Mouse (Mus musculus) heart, adult 2 months (tissue): ENCODE results near the gene Ankrd53. TPM values are rescaled to one million over a fixed set of nuclear protein-coding genes. Genes with fewer than 3 reads are reported as not detected.

ENCODE experiments used
- DNase-seq, 2 experiments: peaks; one replicate each; pipeline ENCODE4 v3.0.0; 2021
- H3K27ac ChIP-seq: fragments of 200-600 bp; 2 replicates; pipeline ENCODE4 v1.8.1; 2022
- H3K27me3 ChIP-seq: fragments of 200-500 bp; 2 replicates; pipeline ENCODE4 v1.6.1; 2012; ENCODE audit warnings: mild to moderate bottlenecking, low read length, inconsistent platforms, mixed read lengths; ENCODE audit not compliant: control insufficient read depth, insufficient read depth
- H3K36me3 ChIP-seq: fragments of 200-500 bp; 2 replicates; pipeline ENCODE4 v1.6.1; 2012; ENCODE audit warnings: low read length, inconsistent platforms; ENCODE audit not compliant: control insufficient read depth, insufficient read depth
- H3K4me1 ChIP-seq: fragments of 200-500 bp; 2 replicates; pipeline ENCODE4 v1.6.1; 2011; ENCODE audit warnings: low read length; ENCODE audit not compliant: control insufficient read depth, insufficient read depth
- H3K4me3 ChIP-seq: fragments of 200-600 bp; 2 replicates; pipeline ENCODE4 v1.8.1; 2022
- H3K79me2 ChIP-seq: fragments of 200-500 bp; replicated peaks from 2 replicates; pipeline ENCODE4 v1.6.1; 2012; ENCODE audit warnings: mild to moderate bottlenecking, inconsistent platforms, low read length, moderate library complexity, mixed read lengths; ENCODE audit not compliant: control insufficient read depth, insufficient read depth
- H3K9ac ChIP-seq: fragments of 200-500 bp; 2 replicates; pipeline ENCODE4 v1.6.1; 2012; ENCODE audit warnings: low read depth, mild to moderate bottlenecking, control low read depth, inconsistent platforms, low read length, mixed read lengths
- CTCF ChIP-seq: fragments of 200-600 bp; IDR thresholded peaks from 2 replicates; pipeline ENCODE4 v1.8.1; 2022; ENCODE audit warnings: antibody characterized with exemption, mild to moderate bottlenecking, moderate library complexity
- EP300 ChIP-seq: fragments of 200-500 bp; IDR thresholded peaks from 2 replicates; pipeline ENCODE4 v1.6.1; 2011; ENCODE audit warnings: low read depth, low read length, control low read depth; ENCODE audit not compliant: insufficient read depth
- POLR2A ChIP-seq: fragments of 200-500 bp; IDR thresholded peaks from 2 replicates; pipeline ENCODE4 v1.6.1; 2011; ENCODE audit warnings: mild to moderate bottlenecking, low read depth, low read length, control low read depth; ENCODE audit not compliant: insufficient read depth
- WGBS: fragments of 180-500 bp; shearing (Covaris S2); methylation state at CpG from one replicate; pipeline ENCODE4 v1.1.7; 2018; 5-methylcytosine and 5-hydroxymethylcytosine counted together
- intact Hi-C: fragments of 180-260 bp; cut with DNase I; formaldehyde crosslinking; loops from one replicate; pipeline ENCODE4 v1.15.1; 2025
- polyA plus RNA-seq: library from polyadenylated mRNA; depleted of rRNA; stranded (reverse); fragments of >200 nt; gene quantifications from 2 replicates; pipeline ENCODE4 v1.2.3, GENCODE M21; 2012
- total RNA-seq, 2 experiments: library from RNA; stranded (reverse); gene quantifications; 2 replicates each; pipeline ENCODE4 v1.2.3; 2021

Gene Ankrd53
- total and polyA plus RNA-seq, 3 experiments: 0.12 TPM; not detected in 2

GRCm38 (mm10) chr6:83750171-83750684 is 12.2 kb upstream of the Ankrd53 start:
- intact Hi-C loops: loop anchor here (1.0 kb wide), 1 partner anchor 57 kb away; no protein-coding TSS in a partner anchor
- no peaks in the 10 kb centered on the region for H3K27me3 ChIP-seq
- no peaks in the 10 kb centered on the region for H3K4me1 ChIP-seq
- no peaks in the 10 kb centered on the region for H3K79me2 ChIP-seq
- no peaks in the 10 kb centered on the region for H3K36me3 ChIP-seq
- H3K9ac ChIP-seq: no peak overlapping the region
- H3K27ac ChIP-seq: no peak overlapping the region
- peak; percentile 23 to 54 for DNase-seq
- no peak overlapping the region for H3K4me3 ChIP-seq
- 9% methylated on average over 11 of the region's 11 CpGs for WGBS
- no peak for TF ChIP-seq POLR2A
- no peak for TF ChIP-seq EP300
- peak; percentile 88 for TF ChIP-seq CTCF

- no peak for DNase-seq
Measured at GRCm38 (mm10) chr6:83756051-83756450, 6.4 kb upstream of the Ankrd53 start.

GRCm38 (mm10) chr6:83762880-83763431 is 512 bp downstream of the Ankrd53 start:
- Histone ChIP-seq H3K4me1 (peaks cover 1% of the 10 kb centered on the region; the same call in 1 of the 2 replicates), H3K36me3 (no peaks in the 10 kb centered on the region), H3K27ac (no peak overlapping the region), H3K4me3 (peak overlapping the region; percentile 33), H3K79me2 (no peaks in the 10 kb centered on the region), H3K27me3 (no peaks in the 10 kb centered on the region), H3K9ac (peak overlapping the region; percentile 4)
- TF ChIP-seq POLR2A (no peak), CTCF (peak; percentile 21; the same call in 1 of the 2 replicates)
- WGBS: 6% methylated on average over 35 of the region's 35 CpGs
- intact Hi-C loops: no loop called here
- peak; percentile 31 to 36 for DNase-seq

More at GRCm38 (mm10) chr6:83756051-83756450, 6.4 kb upstream of the Ankrd53 start:
- H3K27ac ChIP-seq: no peak overlapping the region
- TF ChIP-seq POLR2A: no peak
- TF ChIP-seq EP300: no peak
- TF ChIP-seq CTCF: no peak
- H3K27me3 ChIP-seq: no peaks in the 10 kb centered on the region
- H3K79me2 ChIP-seq: no peaks in the 10 kb centered on the region
- WGBS: 70% methylated on average over 9 of the region's 9 CpGs
- H3K9ac ChIP-seq: no peak overlapping the region
- intact Hi-C loops: no loop called here
- H3K4me3 ChIP-seq: no peak overlapping the region
- H3K4me1 ChIP-seq: no peaks in the 10 kb centered on the region
- H3K36me3 ChIP-seq: no peaks in the 10 kb centered on the region

- no peaks in the 10 kb centered on the region for H3K27me3 ChIP-seq
- no peak overlapping the region for H3K9ac ChIP-seq
- 41% methylated on average over 3 of the region's 3 CpGs for WGBS
- no peaks in the 10 kb centered on the region for H3K79me2 ChIP-seq
- H3K4me1 ChIP-seq: peaks cover 3% of the 10 kb centered on the region; the same call in 1 of the 2 replicates
- intact Hi-C loops: no loop called here
- H3K4me3 ChIP-seq: no peak overlapping the region
- H3K36me3 ChIP-seq: no peaks in the 10 kb centered on the region
- TF ChIP-seq EP300: 0 out of 2 replicates have a peak, but pooled peaks have one; percentile 13
- no peak for TF ChIP-seq POLR2A
- H3K27ac ChIP-seq: no peak overlapping the region
- DNase-seq: peak in 1 of 2 experiments; percentile 40
Measured at GRCm38 (mm10) chr6:83766982-83767381, 4.5 kb downstream of the Ankrd53 start.

- Histone ChIP-seq H3K79me2 (no peaks in the 10 kb centered on the region), H3K27ac (no peak overlapping the region), H3K4me3 (no peak overlapping the region), H3K9ac (no peak overlapping the region), H3K4me1 (peaks cover 1% of the 10 kb centered on the region; the same call in 1 of the 2 replicates), H3K36me3 (no peaks in the 10 kb centered on the region), H3K27me3 (no peaks in the 10 kb centered on the region)
- peak in 1 of 2 experiments; percentile 39 for DNase-seq
- WGBS: 25% methylated on average over 5 of the region's 5 CpGs
- TF ChIP-seq POLR2A: no peak
- intact Hi-C loops: no loop called here
Measured at GRCm38 (mm10) chr6:83768485-83768884, 6.0 kb downstream of the Ankrd53 start.

- intact Hi-C loops: no loop called here
- WGBS: 57% methylated on average over 9 of the region's 9 CpGs
- Histone ChIP-seq H3K27ac (no peak overlapping the region), H3K27me3 (no peaks in the 10 kb centered on the region), H3K4me1 (peaks cover 3% of the 10 kb centered on the region), H3K9ac (no peak overlapping the region), H3K4me3 (no peak overlapping the region), H3K79me2 (no peaks in the 10 kb centered on the region), H3K36me3 (no peaks in the 10 kb centered on the region)
- no peak for TF ChIP-seq POLR2A
- TF ChIP-seq CTCF: no peak
- no peak for TF ChIP-seq EP300
- DNase-seq: no peak
Measured at GRCm38 (mm10) chr6:83774126-83774525, 11.7 kb downstream of the Ankrd53 start.
